Mouse (Mus musculus): ENCODE results near the gene Myl6b.
"Not testable (repeated sequence)": the region's sequence is repeated elsewhere in the genome, so short reads cannot be mapped to it uniquely, and the experiment has no call there.

Myl6b gene

DNA sequence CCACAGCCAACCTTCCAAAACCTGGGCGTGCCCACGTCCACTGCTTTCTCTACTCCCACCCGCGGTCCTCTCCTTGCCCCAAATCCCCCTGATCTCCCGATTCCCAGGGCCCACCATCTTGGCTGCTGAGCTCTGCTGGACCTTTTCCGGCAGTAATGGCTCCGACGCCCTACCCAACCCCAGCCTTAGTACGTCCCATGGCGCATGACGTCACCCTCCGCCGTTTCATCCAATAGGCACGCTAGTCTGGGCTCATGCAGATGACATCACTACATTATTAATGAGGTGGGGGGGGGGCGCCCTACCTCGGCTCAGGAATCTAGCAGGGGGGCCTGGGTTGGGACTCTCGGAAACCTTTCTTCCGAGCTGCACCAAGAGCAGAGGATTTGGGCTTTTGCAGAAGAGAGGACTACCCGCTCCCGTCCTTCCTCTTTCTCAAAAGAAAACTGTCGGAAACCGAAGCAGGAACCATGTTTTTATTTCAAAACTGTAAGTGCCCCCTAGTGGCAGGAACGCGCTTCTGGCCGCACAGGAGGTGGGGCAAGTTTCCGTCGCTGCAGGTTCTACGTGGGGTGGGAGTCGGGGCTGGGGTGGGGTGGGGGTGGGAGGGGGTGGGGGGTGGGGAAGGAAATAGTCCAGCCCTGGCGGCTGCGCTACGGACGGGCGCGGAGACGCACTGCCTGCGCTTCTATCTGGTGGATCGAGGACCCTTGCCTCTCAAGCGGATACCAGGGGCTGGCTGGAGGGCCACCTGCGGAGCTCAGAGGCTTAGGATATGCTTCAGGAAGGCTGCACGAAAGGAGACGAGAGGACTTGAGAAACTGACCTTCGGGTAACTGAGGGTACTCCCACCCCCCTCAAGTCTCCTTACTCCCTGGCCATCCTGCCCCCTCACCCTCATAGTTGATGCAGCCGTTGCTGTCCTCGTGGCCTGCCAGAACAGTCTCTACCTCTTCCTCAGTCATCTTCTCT, 4.5 kb downstream of the Myl6b start, which contains the start of gene Myl6:
Myl6 (minus strand) TSS at position 451 of the 972 bp plus-strand sequence.
- peak; percentile 95 to 99 for DNase-seq (ENCODE audit: low spot score in 2 of 2)

GRCm38 (mm10) chr10:128493319-128493694, 5.2 kb downstream of the Myl6b start:
- no peak for DNase-seq (ENCODE audit: low spot score in 2 of 2)

- DNase-seq (ENCODE audit: low spot score in 2 of 2): peak; percentile 60 to 61
Observed at GRCm38 (mm10) chr10:128492633-128493311, 5.7 kb downstream of the Myl6b start.

DNA sequence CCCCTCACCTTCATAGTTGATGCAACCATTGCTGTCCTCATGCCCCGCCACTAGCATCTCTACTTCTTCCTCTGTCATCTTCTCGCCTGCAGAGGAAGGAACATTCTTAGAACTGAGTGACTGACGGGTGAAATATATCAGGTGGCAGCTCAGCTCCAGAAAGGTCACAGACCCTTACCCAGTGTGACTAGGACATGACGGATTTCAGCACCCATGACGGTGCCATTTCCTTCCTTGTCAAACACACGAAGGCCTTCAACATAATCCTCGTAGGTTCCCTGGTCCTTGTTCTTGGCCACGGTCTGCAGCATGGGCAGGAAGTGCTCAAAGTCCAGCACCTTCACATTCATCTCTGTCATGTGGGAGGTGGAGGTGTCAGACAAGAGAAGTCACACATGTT, 6.4 kb downstream of the Myl6b start:
- not testable (repeated sequence) for DNase-seq (ENCODE audit: low spot score in 2 of 2)

DNA sequence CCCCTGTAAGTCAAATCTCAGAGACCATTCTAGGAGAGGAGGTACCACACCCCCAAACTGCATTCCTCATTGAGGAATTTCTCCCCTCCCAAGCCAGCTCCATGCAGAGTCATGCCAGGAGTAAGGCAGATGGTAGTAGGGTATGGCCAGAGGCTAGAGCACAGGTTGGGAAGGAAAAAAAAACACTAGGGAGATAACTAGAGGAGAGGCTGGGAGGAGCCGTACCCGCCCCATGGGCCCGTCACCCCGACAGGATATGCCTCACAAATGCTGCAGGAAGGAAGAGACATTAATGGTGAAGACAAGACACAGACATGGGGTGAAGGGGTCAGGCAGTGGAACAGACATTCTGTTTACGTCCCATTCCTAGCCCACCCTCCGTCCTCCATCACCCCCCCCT, 7.0 kb downstream of the Myl6b start:
- no peak for DNase-seq (ENCODE audit: low spot score in 2 of 2)

- no peak for DNase-seq (ENCODE audit: low spot score in 2 of 2)
Observed at GRCm38 (mm10) chr10:128490912-128491311, 7.6 kb downstream of the Myl6b start.

GRCm38 (mm10) chr10:128490232-128490631, 8.3 kb downstream of the Myl6b start:
- no peak for DNase-seq (ENCODE audit: low spot score in 2 of 2)

DNA sequence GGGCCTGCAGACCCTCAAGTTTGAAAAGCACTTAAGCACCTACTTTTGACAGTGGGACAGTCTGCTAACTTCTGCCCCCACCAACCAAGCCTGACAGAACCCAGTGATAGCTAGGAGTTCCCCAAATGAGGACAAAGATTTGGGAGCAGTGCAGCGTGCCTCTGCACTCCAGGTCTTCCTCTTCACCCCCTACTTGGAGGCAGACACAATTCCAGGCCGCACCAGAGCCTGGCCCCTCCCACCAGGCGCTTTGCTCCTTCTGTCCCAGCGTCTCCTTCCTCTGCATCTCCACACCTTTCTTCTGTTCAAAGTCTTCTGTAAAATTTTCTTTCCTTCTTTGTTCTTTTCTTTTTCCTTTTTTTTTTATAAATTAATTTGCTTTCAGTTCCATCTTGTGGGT, 8.7 kb downstream of the Myl6b start:
- no peak for DNase-seq (ENCODE audit: low spot score in 2 of 2)

GRCm38 (mm10) chr10:128489380-128489779, 9.1 kb downstream of the Myl6b start:
- no peak for DNase-seq (ENCODE audit: low spot score in 2 of 2)

DNA sequence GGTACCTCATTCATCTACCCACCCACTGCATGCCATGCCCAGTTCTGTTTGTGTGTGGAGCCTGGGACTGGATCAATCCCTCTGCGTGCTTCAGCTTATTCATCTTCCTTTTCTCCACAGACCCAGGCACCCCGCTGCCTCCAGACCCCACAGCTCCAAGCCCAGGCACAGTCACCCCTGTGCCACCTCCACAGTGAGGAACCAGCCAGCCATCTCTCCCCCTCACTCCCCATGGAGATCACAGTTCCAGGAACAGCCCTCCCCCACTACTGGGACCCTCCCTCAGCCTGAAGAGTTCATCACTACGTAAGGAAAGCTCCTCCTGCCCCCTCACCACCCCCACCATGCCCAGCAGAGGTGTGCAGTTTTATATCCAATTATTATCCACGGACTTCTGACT, 9.7 kb downstream of the Myl6b start:
- DNase-seq (ENCODE audit: low spot score in 2 of 2): no peak

GRCm38 (mm10) chr10:128487861-128488712, 10.4 kb downstream of the Myl6b start:
- no peak for DNase-seq (ENCODE audit: low spot score in 2 of 2)

- DNase-seq (ENCODE audit: low spot score in 2 of 2): no peak
Observed at GRCm38 (mm10) chr10:128486370-128486769, 12.1 kb downstream of the Myl6b start.

GRCm38 (mm10) chr10:128474366-128474765, 24.1 kb downstream of the Myl6b start:
- no peak for DNase-seq (ENCODE audit: low spot score in 2 of 2)

- no peak for DNase-seq (ENCODE audit: low spot score in 2 of 2)
Observed at GRCm38 (mm10) chr10:128460270-128460630, 38.2 kb downstream of the Myl6b start.

GRCm38 (mm10) chr10:128459409-128460269, 38.8 kb downstream of the Myl6b start:
- DNase-seq (ENCODE audit: low spot score in 2 of 2): peak; percentile 62 to 69

- DNase-seq (ENCODE audit: low spot score in 2 of 2): peak; percentile 87 to 91
Observed at GRCm38 (mm10) chr10:128458719-128459408, 39.6 kb downstream of the Myl6b start, which contains the start of gene Smarcc2. Gene Smarcc2 (plus strand): TSS chr10:128459248.

DNA sequence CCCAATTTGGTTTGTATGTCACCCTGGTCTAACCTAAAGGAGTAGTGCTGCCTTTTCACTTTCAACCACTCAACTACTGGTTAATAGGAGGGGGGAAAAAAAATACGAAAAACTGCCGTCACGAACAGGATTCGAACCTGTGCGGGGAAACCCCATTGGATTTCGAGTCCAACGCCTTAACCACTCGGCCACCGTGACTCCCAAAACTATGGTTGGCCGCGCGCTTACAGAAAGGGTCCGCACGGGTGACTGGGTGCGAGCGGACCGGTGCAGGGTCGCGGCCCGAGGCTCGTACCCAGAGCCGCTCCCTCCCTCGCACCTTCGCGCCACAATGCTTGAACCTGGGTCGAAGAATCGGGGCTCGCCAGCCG, 40.2 kb downstream of the Myl6b start:
- peak; percentile 92 to 97 for DNase-seq (ENCODE audit: low spot score in 2 of 2)

- DNase-seq (ENCODE audit: low spot score in 2 of 2): no peak
Observed at GRCm38 (mm10) chr10:128457676-128458075, 40.8 kb downstream of the Myl6b start.

DNA sequence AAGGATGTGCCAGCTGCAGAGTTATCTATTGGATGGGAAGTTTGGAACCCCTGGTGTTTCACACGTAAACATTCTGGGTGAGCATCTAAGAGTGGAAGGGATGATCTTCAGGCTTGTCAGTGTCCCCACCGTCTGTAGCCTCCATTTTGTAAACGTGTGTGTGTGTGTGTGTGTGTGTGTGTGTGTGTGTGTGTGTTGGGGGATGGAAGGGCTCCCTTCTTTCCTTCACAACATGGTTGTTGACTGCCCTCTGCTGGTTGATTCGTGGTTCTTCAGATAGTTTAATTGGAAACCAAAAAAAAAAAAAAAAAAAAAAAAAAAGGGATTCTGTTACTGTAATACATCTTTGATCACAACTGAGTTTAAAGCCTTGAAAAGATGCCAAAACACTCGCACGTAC, 43.2 kb downstream of the Myl6b start:
- peak in 1 of 2 experiments; percentile 79 for DNase-seq (ENCODE audit: low spot score in 2 of 2)

GRCm38 (mm10) chr10:128454471-128454870, 44.0 kb downstream of the Myl6b start:
- no peak for DNase-seq (ENCODE audit: low spot score in 2 of 2)
